8 mouse cellular contexts compared by ENCODE assay signal in genomic region chr12:79993821-79994571, GRCm38 (mm10).
DNase-seq lines count a peak whose midpoint lies in the region; ATAC-seq and TF ChIP-seq lines count a peak whose summit lies in the region.

No protein-coding gene starts in this region.

- DNase-seq in forebrain, embryonic 11.5 days (ENCODE audit: low spot score) = no peak
- DNase-seq in thymus, postnatal 4 days = peak; percentile 23
- DNase-seq in thymus, postnatal 10 days (ENCODE audit: low spot score in 2 of 2) = no peak
- peak; percentile 28 for DNase-seq in liver, adult 2 months (ENCODE audit: extremely low read depth, low read depth, low spot score)
- DNase-seq in stomach, postnatal 0 days (ENCODE audit: low spot score) = peak; percentile 45
- no peak for DNase-seq in cerebellum, adult 18-20 months
- no peak for DNase-seq in frontal cortex, postnatal 25 days (ENCODE audit: low spot score in 2 of 2)

- ATAC-seq in forebrain, embryonic 15.5 days (replicated peaks) = no peak
- no peak for ATAC-seq in forebrain, embryonic 11.5 days (replicated peaks; ENCODE audit: low FRiP score)
- peak; percentile 59 for ATAC-seq in stomach, postnatal 0 days (ENCODE audit: low FRiP score, low TSS enrichment)

- H3K27me3 ChIP-seq in forebrain, embryonic 15.5 days = no peaks in the 10 kb centered on the region
- no peaks in the 10 kb centered on the region for H3K27me3 ChIP-seq in forebrain, embryonic 11.5 days (ENCODE audit: control insufficient read depth, insufficient read depth, low read length)
- H3K27me3 ChIP-seq in liver, adult 2 months (ENCODE audit: control insufficient read depth, insufficient read depth, low read length) = no peaks in the 10 kb centered on the region
- H3K27me3 ChIP-seq in stomach, postnatal 0 days (ENCODE audit: control insufficient read depth, insufficient read depth, low read length) = no peaks in the 10 kb centered on the region

- H3K9me3 ChIP-seq in forebrain, embryonic 15.5 days = no peaks in the 10 kb centered on the region
- no peaks in the 10 kb centered on the region for H3K9me3 ChIP-seq in forebrain, embryonic 11.5 days (ENCODE audit: control insufficient read depth, low read length)
- H3K9me3 ChIP-seq in stomach, postnatal 0 days (ENCODE audit: control insufficient read depth, low read length) = no peaks in the 10 kb centered on the region

- no peaks in the 10 kb centered on the region for H3K79me2 ChIP-seq in liver, adult 2 months (ENCODE audit: control insufficient read depth, insufficient read depth, low read length)

- no peak for TF ChIP-seq POLR2A in liver, adult 2 months (IDR thresholded peaks at IDR 0.05; ENCODE audit: extremely low read depth, insufficient read depth, low read length)

- H3K4me3 ChIP-seq in forebrain, embryonic 15.5 days = no peak overlapping the region
- no peak overlapping the region for H3K4me3 ChIP-seq in forebrain, embryonic 11.5 days (ENCODE audit: low read depth, low read length)
- H3K4me3 ChIP-seq in liver, adult 2 months (ENCODE audit: insufficient read depth, low read depth, low read length) = no peak overlapping the region
- H3K4me3 ChIP-seq in stomach, postnatal 0 days (ENCODE audit: low read depth, low read length) = no peak overlapping the region

- H3K27ac ChIP-seq in forebrain, embryonic 15.5 days (replicated peaks) = 0 out of 2 replicates have a peak overlapping the region, but pooled peaks have one; percentile 12
- H3K27ac ChIP-seq in forebrain, embryonic 11.5 days (ENCODE audit: low read depth, low read length) = no peak overlapping the region
- peak overlapping the region; percentile 18; the same call in 1 of the 2 replicates for H3K27ac ChIP-seq in liver, adult 2 months (replicated peaks; ENCODE audit: insufficient read depth, low read depth, low read length)
- peak overlapping the region; percentile 88 for H3K27ac ChIP-seq in stomach, postnatal 0 days (replicated peaks)

- H3K9ac ChIP-seq in forebrain, embryonic 15.5 days (replicated peaks) = no peak overlapping the region
- no peak overlapping the region for H3K9ac ChIP-seq in forebrain, embryonic 11.5 days (ENCODE audit: low read length)
- H3K9ac ChIP-seq in liver, adult 2 months (ENCODE audit: low read depth, low read length) = no peak overlapping the region
- H3K9ac ChIP-seq in stomach, postnatal 0 days (ENCODE audit: low read length) = no peak overlapping the region

- no peak for TF ChIP-seq CTCF in liver, adult 2 months (IDR thresholded peaks at IDR 0.05; ENCODE audit: low read depth, low read length)
- TF ChIP-seq CTCF in stomach, postnatal 0 days (IDR thresholded peaks at IDR 0.05; ENCODE audit: low read depth) = peak; percentile 16; the same call in 1 of the 2 replicates

- peaks cover 22% of the 10 kb centered on the region for H3K4me1 ChIP-seq in forebrain, embryonic 15.5 days
- H3K4me1 ChIP-seq in forebrain, embryonic 11.5 days (replicated peaks; ENCODE audit: control insufficient read depth, insufficient read depth, low read length) = no peaks in the 10 kb centered on the region; the same call in 1 of the 2 replicates
- peaks cover 10% of the 10 kb centered on the region for H3K4me1 ChIP-seq in liver, adult 2 months (ENCODE audit: control insufficient read depth, insufficient read depth, low read length)
- peaks cover 24% of the 10 kb centered on the region for H3K4me1 ChIP-seq in stomach, postnatal 0 days (replicated peaks; ENCODE audit: control insufficient read depth, insufficient read depth)

- TF ChIP-seq EP300 in stomach, postnatal 0 days (optimal IDR thresholded peaks at IDR 0.05) = peak; percentile 87

- 78% methylated on average over 5 of the region's 5 CpGs for WGBS in forebrain, embryonic 15.5 days
- 76% methylated on average over 5 of the region's 5 CpGs for WGBS in forebrain, embryonic 11.5 days
- WGBS in liver, adult 2 months = 72% methylated on average over 5 of the region's 5 CpGs
- 38% methylated on average over 5 of the region's 5 CpGs for WGBS in stomach, postnatal 0 days

- no peak overlapping the region for H3K4me2 ChIP-seq in forebrain, embryonic 15.5 days (replicated peaks)
- H3K4me2 ChIP-seq in forebrain, embryonic 11.5 days (ENCODE audit: low read depth, low read length, severe bottlenecking) = no peak overlapping the region
- no peak overlapping the region for H3K4me2 ChIP-seq in stomach, postnatal 0 days (replicated peaks; ENCODE audit: low read depth)

- H3K36me3 ChIP-seq in forebrain, embryonic 15.5 days = no peaks in the 10 kb centered on the region
- no peaks in the 10 kb centered on the region for H3K36me3 ChIP-seq in forebrain, embryonic 11.5 days (ENCODE audit: control insufficient read depth, insufficient read depth, low read length)
- H3K36me3 ChIP-seq in liver, adult 2 months (ENCODE audit: control insufficient read depth, insufficient read depth, low read length) = no peaks in the 10 kb centered on the region
- no peaks in the 10 kb centered on the region for H3K36me3 ChIP-seq in stomach, postnatal 0 days (ENCODE audit: control insufficient read depth, insufficient read depth, low read length)

Comparison
In these comparisons a context has a peak if more than half of its experiments do, and no peak if none do; other contexts are left out.
1. DNase-seq: peak in thymus, postnatal 4 days (single experiment), liver, adult 2 months (single experiment) and stomach, postnatal 0 days (single experiment); none in forebrain, embryonic 11.5 days (single experiment), thymus, postnatal 10 days (0 of 2), cerebellum, adult 18-20 months (0 of 2) and frontal cortex, postnatal 25 days (0 of 2).